In the genomic region with DNA sequence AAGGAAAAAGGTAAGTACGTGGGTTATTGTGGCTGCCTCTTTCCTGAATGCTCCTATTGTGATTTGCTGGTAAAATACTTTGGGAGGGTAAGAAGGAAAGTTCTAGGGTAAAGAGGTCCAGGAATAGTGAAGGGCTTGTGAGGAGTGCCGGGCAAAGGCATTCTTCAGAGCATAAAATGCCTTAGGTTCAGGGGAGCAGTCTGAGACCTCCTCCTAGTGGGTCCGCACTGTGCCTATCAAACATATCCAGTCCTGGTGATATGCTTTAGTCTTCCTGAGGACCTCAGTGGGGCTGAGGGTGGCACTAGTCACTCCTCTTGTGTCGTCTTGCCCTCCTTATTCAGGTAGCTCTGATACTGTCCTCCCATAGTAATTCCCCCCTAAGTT, we compare ENCODE assay signal across 17 mouse cellular contexts. TPM values are rescaled to one million over a fixed set of nuclear protein-coding genes. Genes with fewer than 3 reads are reported as not detected.
A peak's percentile ranks its signal among the peaks of the same experiment; 100 is the strongest.
DNase-seq lines count a peak whose midpoint lies in the region; ATAC-seq lines count a peak whose summit lies in the region.
"Had no signal": no experiment of that assay in that cellular context is flagged by ENCODE, and none has a peak within 500 bp of the region (broad histone marks: within the 10 kb centered on the region; RNA-seq: fewer than 3 reads in every experiment).

No protein-coding gene starts in this region.

- H3K9me3 ChIP-seq in midbrain, embryonic 12.5 days, result no peaks in the 10 kb centered on the region
- H3K9me3 ChIP-seq in midbrain, embryonic 14.5 days (ENCODE audit: control insufficient read depth, low read length), result no peaks in the 10 kb centered on the region
- H3K9me3 ChIP-seq in forebrain, embryonic 16.5 days (ENCODE audit: control insufficient read depth, low read length), result no peaks in the 10 kb centered on the region
- no peaks in the 10 kb centered on the region for H3K9me3 ChIP-seq in megakaryocyte, embryonic 14.5 days
- no peaks in the 10 kb centered on the region for H3K9me3 ChIP-seq in neural tube, embryonic 15.5 days (replicated peaks)
- H3K9me3 ChIP-seq: limb, embryonic 12.5 days; liver, embryonic 15.5 days had no signal

- 58% methylated on average over 4 of the region's 4 CpGs for WGBS in midbrain, embryonic 12.5 days
- WGBS in midbrain, embryonic 14.5 days, result 58% methylated on average over 4 of the region's 4 CpGs
- WGBS in forebrain, embryonic 16.5 days, result 61% methylated on average over 4 of the region's 4 CpGs
- WGBS in neural tube, embryonic 15.5 days, result 56% methylated on average over 4 of the region's 4 CpGs

- ATAC-seq in midbrain, embryonic 12.5 days (ENCODE audit: low FRiP score, low read depth), result peak; percentile 52
- ATAC-seq in midbrain, embryonic 14.5 days (ENCODE audit: low FRiP score, low TSS enrichment), result no peak
- peak; percentile 37; the same call in 1 of the 2 replicates for ATAC-seq in forebrain, embryonic 16.5 days
- ATAC-seq in neural tube, embryonic 15.5 days (ENCODE audit: low FRiP score), result peak; percentile 30; the same call in 1 of the 2 replicates

- H3K4me2 ChIP-seq in midbrain, embryonic 12.5 days (replicated peaks), result no peak overlapping the region
- no peak overlapping the region for H3K4me2 ChIP-seq in midbrain, embryonic 14.5 days (ENCODE audit: low read length)
- no peak overlapping the region for H3K4me2 ChIP-seq in forebrain, embryonic 16.5 days (ENCODE audit: low read length)
- no peak overlapping the region for H3K4me2 ChIP-seq in neural tube, embryonic 15.5 days
- H3K4me2 ChIP-seq: limb, embryonic 12.5 days; liver, embryonic 15.5 days had no signal

- H3K36me3 ChIP-seq in midbrain, embryonic 12.5 days, result no peaks in the 10 kb centered on the region
- no peaks in the 10 kb centered on the region for H3K36me3 ChIP-seq in midbrain, embryonic 14.5 days (ENCODE audit: control insufficient read depth, insufficient read depth, low read length)
- H3K36me3 ChIP-seq in forebrain, embryonic 16.5 days (ENCODE audit: control insufficient read depth, insufficient read depth), result no peaks in the 10 kb centered on the region
- H3K36me3 ChIP-seq in megakaryocyte, embryonic 14.5 days (replicated peaks; ENCODE audit: low read length), result no peaks in the 10 kb centered on the region
- no peaks in the 10 kb centered on the region for H3K36me3 ChIP-seq in neural tube, embryonic 15.5 days
- H3K36me3 ChIP-seq: limb, embryonic 12.5 days; liver, embryonic 15.5 days had no signal

- peaks cover 11% of the 10 kb centered on the region for H3K4me1 ChIP-seq in midbrain, embryonic 12.5 days
- peaks cover 5% of the 10 kb centered on the region; the same call in 1 of the 2 replicates for H3K4me1 ChIP-seq in midbrain, embryonic 14.5 days (ENCODE audit: control insufficient read depth, insufficient read depth, low read length)
- 0 out of 2 replicates have a peak, but pooled peaks cover 2% of the 10 kb centered on the region for H3K4me1 ChIP-seq in forebrain, embryonic 16.5 days (replicated peaks; ENCODE audit: control insufficient read depth, insufficient read depth, low read length)
- peaks cover 24% of the 10 kb centered on the region for H3K4me1 ChIP-seq in megakaryocyte, embryonic 14.5 days
- H3K4me1 ChIP-seq in neural tube, embryonic 15.5 days, result peaks cover 9% of the 10 kb centered on the region; the same call in 1 of the 2 replicates
- H3K4me1 ChIP-seq: limb, embryonic 12.5 days had no signal

- no peak overlapping the region for H3K9ac ChIP-seq in midbrain, embryonic 12.5 days (replicated peaks)
- no peak overlapping the region for H3K9ac ChIP-seq in midbrain, embryonic 14.5 days (replicated peaks; ENCODE audit: low read length)
- no peak overlapping the region for H3K9ac ChIP-seq in forebrain, embryonic 16.5 days (replicated peaks; ENCODE audit: low read depth, low read length)
- H3K9ac ChIP-seq in neural tube, embryonic 15.5 days (replicated peaks), result no peak overlapping the region
- H3K9ac ChIP-seq: limb, embryonic 12.5 days; liver, embryonic 15.5 days had no signal

- H3K27me3 ChIP-seq in midbrain, embryonic 12.5 days, result no peaks in the 10 kb centered on the region
- no peaks in the 10 kb centered on the region for H3K27me3 ChIP-seq in midbrain, embryonic 14.5 days (ENCODE audit: control insufficient read depth, insufficient read depth, low read length)
- no peaks in the 10 kb centered on the region for H3K27me3 ChIP-seq in forebrain, embryonic 16.5 days (replicated peaks; ENCODE audit: control insufficient read depth, insufficient read depth, low read length)
- H3K27me3 ChIP-seq in megakaryocyte, embryonic 14.5 days (replicated peaks), result peaks cover 4% of the 10 kb centered on the region
- H3K27me3 ChIP-seq in neural tube, embryonic 15.5 days (replicated peaks), result no peaks in the 10 kb centered on the region
- H3K27me3 ChIP-seq: limb, embryonic 12.5 days; liver, embryonic 15.5 days had no signal

- H3K4me3 ChIP-seq in midbrain, embryonic 12.5 days, result no peak overlapping the region
- H3K4me3 ChIP-seq in midbrain, embryonic 14.5 days (replicated peaks; ENCODE audit: low read depth, low read length), result no peak overlapping the region
- H3K4me3 ChIP-seq in forebrain, embryonic 16.5 days (replicated peaks; ENCODE audit: low read length), result no peak overlapping the region
- H3K4me3 ChIP-seq in megakaryocyte, embryonic 14.5 days (replicated peaks), result peak overlapping the region; percentile 83
- no peak overlapping the region for H3K4me3 ChIP-seq in neural tube, embryonic 15.5 days (replicated peaks)
- H3K4me3 ChIP-seq: limb, embryonic 12.5 days; liver, embryonic 15.5 days had no signal

- H3K27ac ChIP-seq in midbrain, embryonic 12.5 days (replicated peaks), result no peak overlapping the region
- H3K27ac ChIP-seq in midbrain, embryonic 14.5 days (replicated peaks; ENCODE audit: low read depth, low read length), result no peak overlapping the region
- no peak overlapping the region for H3K27ac ChIP-seq in forebrain, embryonic 16.5 days (ENCODE audit: low read length)
- no peak overlapping the region for H3K27ac ChIP-seq in neural tube, embryonic 15.5 days (replicated peaks)
- H3K27ac ChIP-seq: limb, embryonic 12.5 days; liver, embryonic 15.5 days; stomach, postnatal 0 days had no signal

- DNase-seq in midbrain, embryonic 14.5 days, result no peak
- DNase-seq in urinary bladder, postnatal 36 days (ENCODE audit: low spot score in 2 of 2), result no peak
- DNase-seq in adrenal gland, postnatal 36 days, result no peak

RNA-seq across cellular contexts. Expression of a gene that starts 18.1 kb away (rescaled TPM):
- not detected in 2 replicates for polyA plus RNA-seq in midbrain, embryonic 12.5 days (2016; fragmentation: Nextera tagmentation; extraction: Ambion mirVana)
- 0.12 TPM in 1 of 2 replicates, not detected in the other for polyA plus RNA-seq in midbrain, embryonic 14.5 days (2014; fragmentation: Nextera tagmentation; extraction: Ambion mirVana)
- polyA plus RNA-seq in forebrain, embryonic 16.5 days (2015; fragmentation: Nextera tagmentation; extraction: Ambion mirVana), result not detected in 2 replicates
- 0.69 TPM in 1 of 2 replicates, not detected in the other for polyA plus RNA-seq in megakaryocyte, embryonic 14.5 days (2012; ENCODE audit: insufficient read depth, low replicate concordance)
- 0.10 TPM in 1 of 2 replicates, not detected in the other for polyA plus RNA-seq in neural tube, embryonic 15.5 days (2015; fragmentation: Nextera tagmentation; extraction: Ambion mirVana)
- total RNA-seq in adrenal gland, postnatal 36 days (2021), result under 1 TPM in 1 of 2 experiments, not detected in 1; 0.30 TPM
- total RNA-seq: granulocyte monocyte progenitor cell, adult 5-6 weeks; left cerebral cortex, adult 18-20 months had no signal
- polyA plus RNA-seq: embryonic facial prominence, embryonic 11.5 days; heart, postnatal 0 days; limb, embryonic 12.5 days; stomach, postnatal 0 days had no signal

RNA-seq across cellular contexts. Expression of a gene that starts 26.7 kb away (rescaled TPM):
- 94.3 and 96.6 TPM in 2 replicates for polyA plus RNA-seq in midbrain, embryonic 12.5 days (2016; fragmentation: Nextera tagmentation; extraction: Ambion mirVana)
- 72.0 and 102 TPM in 2 replicates for polyA plus RNA-seq in midbrain, embryonic 14.5 days (2014; fragmentation: Nextera tagmentation; extraction: Ambion mirVana)
- polyA plus RNA-seq in forebrain, embryonic 16.5 days (2015; fragmentation: Nextera tagmentation; extraction: Ambion mirVana), result 203 and 217 TPM in 2 replicates
- 25.5 and 160 TPM in 2 replicates for polyA plus RNA-seq in megakaryocyte, embryonic 14.5 days (2012; ENCODE audit: insufficient read depth, low replicate concordance)
- 189 and 223 TPM in 2 replicates for polyA plus RNA-seq in neural tube, embryonic 15.5 days (2015; fragmentation: Nextera tagmentation; extraction: Ambion mirVana)
- 100 to 1,000 TPM; 237 to 286 TPM for total RNA-seq in adrenal gland, postnatal 36 days (2021)

RNA-seq across cellular contexts. Expression of a gene that starts 31.9 kb away (rescaled TPM):
- 0.47 TPM in 1 of 2 replicates, not detected in the other for polyA plus RNA-seq in midbrain, embryonic 12.5 days (2016; fragmentation: Nextera tagmentation; extraction: Ambion mirVana)
- not detected in 2 replicates for polyA plus RNA-seq in midbrain, embryonic 14.5 days (2014; fragmentation: Nextera tagmentation; extraction: Ambion mirVana)
- not detected in 2 replicates for polyA plus RNA-seq in forebrain, embryonic 16.5 days (2015; fragmentation: Nextera tagmentation; extraction: Ambion mirVana)
- polyA plus RNA-seq in megakaryocyte, embryonic 14.5 days (2012; ENCODE audit: insufficient read depth, low replicate concordance), result not detected in 2 replicates
- polyA plus RNA-seq in neural tube, embryonic 15.5 days (2015; fragmentation: Nextera tagmentation; extraction: Ambion mirVana), result 2.3 TPM in 1 of 2 replicates, not detected in the other
- not detected for total RNA-seq in adrenal gland, postnatal 36 days (2021)
- total RNA-seq: left cerebral cortex, adult 18-20 months had no signal
- polyA plus RNA-seq: embryonic facial prominence, embryonic 11.5 days; limb, embryonic 12.5 days had no signal

RNA-seq across cellular contexts. Expression of a gene that starts 47.3 kb away (rescaled TPM):
- not detected in 2 replicates for polyA plus RNA-seq in midbrain, embryonic 12.5 days (2016; fragmentation: Nextera tagmentation; extraction: Ambion mirVana)
- polyA plus RNA-seq in midbrain, embryonic 14.5 days (2014; fragmentation: Nextera tagmentation; extraction: Ambion mirVana), result not detected in 2 replicates
- polyA plus RNA-seq in forebrain, embryonic 16.5 days (2015; fragmentation: Nextera tagmentation; extraction: Ambion mirVana), result 0.09 TPM in 1 of 2 replicates, not detected in the other
- not detected in 2 replicates for polyA plus RNA-seq in megakaryocyte, embryonic 14.5 days (2012; ENCODE audit: insufficient read depth, low replicate concordance)
- 0.10 TPM in 1 of 2 replicates, not detected in the other for polyA plus RNA-seq in neural tube, embryonic 15.5 days (2015; fragmentation: Nextera tagmentation; extraction: Ambion mirVana)
- not detected for total RNA-seq in adrenal gland, postnatal 36 days (2021)
- total RNA-seq: granulocyte monocyte progenitor cell, adult 5-6 weeks; left cerebral cortex, adult 18-20 months; neutrophil, adult 5-6 weeks had no signal
- polyA plus RNA-seq: embryonic facial prominence, embryonic 11.5 days; frontal cortex, adult 2 months; heart, postnatal 0 days; large intestine, adult 2 months; limb, embryonic 12.5 days had no signal

RNA-seq across cellular contexts. Expression of a gene that starts 52.7 kb away (rescaled TPM):
- polyA plus RNA-seq in midbrain, embryonic 12.5 days (2016; fragmentation: Nextera tagmentation; extraction: Ambion mirVana), result 0.06 and 0.07 TPM in 2 replicates
- not detected in 2 replicates for polyA plus RNA-seq in midbrain, embryonic 14.5 days (2014; fragmentation: Nextera tagmentation; extraction: Ambion mirVana)
- not detected in 2 replicates for polyA plus RNA-seq in forebrain, embryonic 16.5 days (2015; fragmentation: Nextera tagmentation; extraction: Ambion mirVana)
- polyA plus RNA-seq in megakaryocyte, embryonic 14.5 days (2012; ENCODE audit: insufficient read depth, low replicate concordance), result 0.21 TPM in 1 of 2 replicates, not detected in the other
- polyA plus RNA-seq in neural tube, embryonic 15.5 days (2015; fragmentation: Nextera tagmentation; extraction: Ambion mirVana), result 0.04 TPM in 1 of 2 replicates, not detected in the other
- total RNA-seq in adrenal gland, postnatal 36 days (2021), result under 1 TPM in 1 of 2 experiments, not detected in 1; 0.40 TPM
- total RNA-seq: left cerebral cortex, adult 18-20 months had no signal
- polyA plus RNA-seq: large intestine, adult 2 months; limb, embryonic 12.5 days had no signal
